Mouse (Mus musculus): ENCODE data around the gene Nos1ap.
A peak's percentile ranks its signal among the peaks of the same experiment; 100 is the strongest.

The Nos1ap gene

GRCm38 (mm10) chr1:170588353-170588752 is 1.3 kb downstream of the Nos1ap start:
- peak; percentile 18 for DNase-seq

- DNase-seq: no peak
Observed at GRCm38 (mm10) chr1:170586715-170587114, 2.9 kb downstream of the Nos1ap start.

DNA sequence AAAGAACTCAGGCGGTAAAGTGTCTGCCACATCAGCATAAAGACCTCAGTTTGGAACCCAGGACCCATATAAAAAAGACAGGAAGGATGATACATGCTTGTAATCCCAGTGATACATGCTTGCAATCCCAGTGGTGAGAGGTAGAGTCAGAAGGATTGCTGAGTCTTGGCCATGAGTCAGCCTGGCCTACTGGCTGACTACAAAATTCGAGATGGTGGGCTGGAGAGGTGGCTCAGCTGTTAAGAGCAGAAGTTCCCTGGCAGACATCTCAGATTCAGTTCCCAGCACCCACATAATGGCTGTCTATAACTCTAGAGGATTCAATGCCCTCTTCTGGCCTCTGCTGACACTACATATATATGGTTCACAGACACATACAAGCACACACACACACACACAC is 5.7 kb downstream of the Nos1ap start:
- DNase-seq: no peak

DNA sequence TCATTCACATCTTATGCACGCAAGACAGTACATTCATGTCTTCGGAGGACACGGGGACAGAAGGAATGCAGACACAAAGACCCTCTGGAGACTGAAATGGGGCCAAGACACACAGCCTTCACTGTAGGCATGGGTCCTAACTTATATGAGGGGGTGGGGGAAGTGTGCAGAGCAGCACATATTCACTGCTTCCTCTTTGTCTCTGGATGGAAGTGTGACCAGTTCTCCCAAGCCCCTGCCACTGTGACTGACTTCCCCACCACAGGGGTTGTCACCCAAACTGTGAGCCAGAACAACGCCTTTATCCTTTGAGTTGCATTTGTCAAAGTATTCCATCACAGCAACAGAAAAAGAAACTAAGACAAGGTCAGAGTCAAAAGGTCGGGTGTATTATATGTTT is 7.3 kb downstream of the Nos1ap start:
- no peak for DNase-seq

- no peak for DNase-seq
Observed at GRCm38 (mm10) chr1:170580485-170581110, 9.1 kb downstream of the Nos1ap start.

DNA sequence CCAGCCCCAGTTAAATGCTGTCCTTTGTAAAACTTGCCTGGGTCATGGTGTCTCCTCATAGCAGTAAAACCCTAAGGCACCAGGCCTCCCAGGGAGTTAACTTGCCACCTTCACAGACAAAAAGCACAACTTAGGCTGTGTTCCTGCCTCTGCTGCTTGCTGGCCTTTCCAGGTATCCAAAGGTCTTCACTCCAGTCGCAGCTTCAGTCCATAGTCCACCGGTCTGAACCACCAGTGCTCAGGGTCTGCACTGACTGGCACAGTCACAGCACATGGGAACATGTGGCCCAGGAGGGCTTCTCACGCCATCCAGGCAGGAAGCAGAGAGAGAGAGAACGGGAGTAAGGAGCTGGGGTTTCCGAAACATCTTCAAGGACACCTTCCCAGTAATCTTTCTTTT is 10.2 kb downstream of the Nos1ap start:
- no peak for DNase-seq

- no peak for DNase-seq
Observed at GRCm38 (mm10) chr1:170579063-170579462, 10.6 kb downstream of the Nos1ap start.

GRCm38 (mm10) chr1:170576728-170577065 is 13.0 kb downstream of the Nos1ap start:
- DNase-seq: no peak

- DNase-seq: no peak
Observed at GRCm38 (mm10) chr1:170576012-170576727, 13.5 kb downstream of the Nos1ap start.

DNA sequence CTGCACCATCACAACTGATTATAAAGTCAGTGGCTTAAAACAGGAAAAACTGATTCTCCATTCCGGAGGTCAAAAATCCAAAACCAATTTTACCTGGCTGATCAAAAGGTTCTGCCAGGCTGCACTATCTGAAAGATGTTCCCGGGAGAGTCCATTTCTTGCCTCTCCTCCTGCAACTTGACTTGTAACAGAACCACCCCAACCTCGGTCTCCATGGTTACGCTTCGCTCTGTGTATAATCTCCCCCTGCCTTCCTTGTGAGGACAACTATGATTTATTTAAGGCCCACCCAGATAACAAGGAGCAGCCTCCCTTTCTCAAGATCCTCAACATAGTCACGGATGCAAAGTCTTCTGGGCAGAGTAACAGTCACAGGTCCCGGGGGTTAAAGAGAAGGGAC is 16.5 kb downstream of the Nos1ap start:
- no peak for DNase-seq

DNA sequence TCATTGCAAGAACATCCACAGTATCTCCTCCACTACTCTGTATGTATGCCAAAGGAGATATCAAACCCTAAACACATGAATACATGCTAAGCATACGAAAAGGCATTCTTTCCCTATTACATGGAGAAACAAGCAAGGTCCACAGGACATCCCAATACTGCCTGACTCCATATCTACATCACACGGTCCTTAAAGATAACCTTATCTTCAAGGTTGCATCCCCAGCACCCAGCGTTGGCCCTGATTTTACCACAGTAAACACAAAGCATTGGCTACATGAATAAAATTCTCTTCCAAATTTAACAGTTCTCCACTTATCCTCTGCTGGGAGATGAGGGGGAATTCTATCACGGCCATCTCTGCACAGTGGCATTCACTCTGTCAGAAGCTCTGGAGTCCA is 22.7 kb downstream of the Nos1ap start:
- DNase-seq: no peak

- DNase-seq: no peak
Observed at GRCm38 (mm10) chr1:170566538-170566937, 23.1 kb downstream of the Nos1ap start.

GRCm38 (mm10) chr1:170564926-170565325 is 24.7 kb downstream of the Nos1ap start:
- DNase-seq: no peak

DNA sequence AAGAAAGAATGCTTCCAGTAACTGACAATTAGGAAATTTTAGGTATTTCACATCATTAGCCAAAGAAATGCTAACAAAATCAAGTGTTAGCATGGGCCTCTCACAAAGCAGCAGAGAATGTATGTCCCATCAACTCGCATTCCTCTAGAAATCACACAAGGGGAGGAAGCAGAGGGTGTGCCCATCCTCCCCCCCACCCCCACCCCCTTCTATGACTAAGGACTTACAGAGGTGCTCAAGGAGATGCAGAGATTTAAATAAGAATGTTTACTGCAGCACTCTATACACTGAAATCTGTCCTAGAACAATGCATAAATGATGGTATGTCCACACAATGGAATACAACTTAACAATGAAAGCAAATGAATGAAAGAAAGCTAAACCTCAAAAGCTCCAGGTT is 27.2 kb downstream of the Nos1ap start:
- no peak for DNase-seq

- no peak for DNase-seq
Observed at GRCm38 (mm10) chr1:170560768-170561167, 28.9 kb downstream of the Nos1ap start.

GRCm38 (mm10) chr1:170557962-170558361 is 31.7 kb downstream of the Nos1ap start:
- no peak for DNase-seq

GRCm38 (mm10) chr1:170556696-170557095 is 33.0 kb downstream of the Nos1ap start:
- DNase-seq: no peak

DNA sequence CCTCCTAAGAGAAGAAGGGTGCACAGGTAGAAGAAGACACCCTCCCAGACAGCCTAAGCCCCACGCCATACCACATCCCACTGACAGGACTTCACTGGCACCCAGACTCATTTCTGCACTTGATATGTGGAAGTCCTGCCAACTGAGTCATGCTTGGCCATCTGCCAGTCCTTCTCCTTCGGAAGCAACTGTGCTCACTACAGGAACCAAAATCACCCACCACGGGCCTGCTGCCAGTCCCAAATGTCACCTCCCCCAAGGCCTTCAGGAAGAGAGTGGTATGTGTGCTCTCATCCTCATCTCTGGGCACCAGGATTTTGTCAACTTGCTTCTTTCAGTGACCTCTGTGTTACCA is 34.7 kb downstream of the Nos1ap start:
- DNase-seq: peak; percentile 43

- DNase-seq: no peak
Observed at GRCm38 (mm10) chr1:170554235-170554938, 35.3 kb downstream of the Nos1ap start.

GRCm38 (mm10) chr1:170550649-170551440 is 38.8 kb downstream of the Nos1ap start:
- DNase-seq: no peak

DNA sequence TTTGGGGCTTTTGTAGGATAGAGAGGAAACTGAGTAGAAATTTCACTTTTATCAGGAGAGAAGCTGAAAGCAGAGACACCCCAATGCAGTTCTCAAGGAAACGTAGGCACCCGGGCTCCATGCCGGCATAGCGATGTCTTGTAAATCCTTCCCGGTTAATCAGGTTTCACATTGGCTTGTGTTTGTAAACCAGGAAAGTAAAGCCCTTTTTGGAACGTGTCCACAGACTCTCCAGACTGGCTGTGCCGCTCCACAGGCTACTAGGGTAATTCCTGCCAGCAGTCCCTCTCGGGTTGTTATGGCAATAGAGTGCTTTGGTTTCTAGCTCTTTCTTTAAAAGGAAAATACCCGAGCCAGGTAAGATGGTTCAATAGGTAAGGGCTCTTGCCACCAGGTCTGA is 40.6 kb downstream of the Nos1ap start:
- peak; percentile 64 for DNase-seq

DNA sequence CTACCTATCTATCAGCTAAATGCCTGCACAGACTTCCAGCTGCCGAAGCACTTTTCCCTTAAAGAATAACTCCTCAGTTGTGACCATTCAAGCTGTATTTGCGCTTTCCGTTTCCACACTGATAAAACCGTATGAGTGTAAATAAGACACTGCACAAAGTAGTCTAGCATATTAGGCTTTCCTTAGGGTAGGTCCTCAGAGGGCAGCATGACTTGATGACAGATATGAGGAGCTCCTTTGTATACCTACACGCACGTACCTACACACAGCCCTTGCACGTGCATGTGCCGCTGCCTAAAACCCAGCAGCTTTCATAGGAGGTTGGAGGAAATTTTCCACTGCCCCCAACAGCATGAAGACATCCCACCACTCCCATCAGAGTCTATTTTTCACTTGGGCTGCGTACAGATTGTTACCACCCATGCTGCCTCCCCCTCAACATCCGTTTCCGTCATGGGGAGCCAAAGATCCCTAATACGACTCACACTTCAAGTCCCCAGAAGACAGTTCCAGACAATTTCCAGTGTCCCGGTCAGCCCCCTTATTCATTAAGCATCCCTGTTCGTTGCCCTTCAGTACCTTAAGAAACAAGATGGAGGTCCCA is 41.4 kb downstream of the Nos1ap start:
- no peak for DNase-seq

DNA sequence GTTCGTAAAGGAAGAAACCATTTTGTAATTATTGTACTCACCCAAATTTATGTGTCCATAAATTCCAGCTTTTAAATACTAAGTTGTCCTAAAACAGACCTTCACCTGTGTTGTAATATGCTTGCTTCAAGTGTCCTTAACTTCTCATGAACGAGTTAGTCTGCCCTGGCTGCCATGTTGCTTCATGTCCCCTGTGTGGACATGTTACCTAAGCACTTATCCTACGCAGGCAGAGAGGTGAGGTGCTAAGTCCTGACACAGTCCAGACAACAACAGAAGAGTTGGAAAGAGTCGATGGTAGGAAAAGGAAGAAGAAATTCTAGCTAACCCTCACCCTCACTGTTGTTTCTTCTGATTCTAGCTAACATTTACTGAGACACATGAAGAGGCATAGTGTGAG is 43.4 kb downstream of the Nos1ap start:
- no peak for DNase-seq

All from cerebellum, adult 9-10 months (tissue).